Mouse (Mus musculus) midbrain, postnatal 0 days (tissue): ENCODE results near the gene Acd. TPM values are rescaled to one million over a fixed set of nuclear protein-coding genes. Genes with fewer than 3 reads are reported as not detected.

Source experiments
- ATAC-seq: fragments of 200-750 bp; cut with Nextera tagmentation; 2 replicates; pipeline ENCODE4 v1.8.0; 2017; ENCODE audit warnings: moderate number of reproducible peaks, mild to moderate bottlenecking, moderate TSS enrichment, moderate library complexity; ENCODE audit not compliant: low FRiP score
- DNase-seq: peaks from one replicate; pipeline ENCODE4 v3.0.0-alpha.2; 2015; ENCODE audit warnings: low spot score
- H3K27ac ChIP-seq: fragments of 300-500 bp; sonication (generic); 2 replicates; pipeline ENCODE4 v1.5.1; 2014; ENCODE audit warnings: low read depth, mild to moderate bottlenecking, low read length, mixed read lengths
- H3K27me3 ChIP-seq: fragments of 300-500 bp; sonication (generic); 2 replicates; pipeline ENCODE4 v1.6.1; 2014; ENCODE audit warnings: low read length, control low read depth, mixed read lengths; ENCODE audit not compliant: insufficient read depth
- H3K36me3 ChIP-seq: fragments of 300-500 bp; sonication (generic); 2 replicates; pipeline ENCODE4 v1.6.1; 2014; ENCODE audit warnings: low read length, control low read depth, mixed read lengths; ENCODE audit not compliant: insufficient read depth
- H3K4me1 ChIP-seq: fragments of 300-500 bp; sonication (generic); 2 replicates; pipeline ENCODE4 v1.6.1; 2014; ENCODE audit warnings: mild to moderate bottlenecking, control low read depth, antibody characterized with exemption, low read length, mixed read lengths; ENCODE audit not compliant: insufficient read depth
- H3K4me2 ChIP-seq: fragments of 300-500 bp; sonication (generic); 2 replicates; pipeline ENCODE4 v1.6.1; 2014; ENCODE audit warnings: low read depth, mild to moderate bottlenecking, low read length, mixed read lengths; ENCODE audit not compliant: poor library complexity, severe bottlenecking
- H3K4me3 ChIP-seq: fragments of 300-500 bp; sonication (generic); 2 replicates; pipeline ENCODE4 v1.5.1; 2014; ENCODE audit warnings: low read depth, mild to moderate bottlenecking, low read length, moderate library complexity
- H3K9ac ChIP-seq: fragments of 300-500 bp; sonication (generic); replicated peaks from 2 replicates; pipeline ENCODE4 v1.6.1; 2014; ENCODE audit warnings: mild to moderate bottlenecking, low read length, moderate library complexity, mixed read lengths; ENCODE audit not compliant: poor library complexity, severe bottlenecking
- H3K9me3 ChIP-seq: fragments of 300-500 bp; sonication (generic); 2 replicates; pipeline ENCODE4 v1.6.1; 2016; ENCODE audit warnings: low read length, control low read depth
- CTCF ChIP-seq: IDR thresholded peaks from 2 replicates; pipeline ENCODE4 v1.5.1; 2016; ENCODE audit warnings: antibody characterized with exemption, mild to moderate bottlenecking
- WGBS: fragments of 180-500 bp; shearing (Covaris S2); extraction: QIAGEN DNeasy Blood & Tissue Kit; methylation state at CpG from one replicate; pipeline ENCODE4 v1.1.7; 2014; 5-methylcytosine and 5-hydroxymethylcytosine counted together
- polyA plus RNA-seq: library from polyadenylated mRNA; unstranded; fragments of >200 nt; fragmentation: Nextera tagmentation; extraction: Ambion mirVana; gene quantifications from 2 replicates; pipeline ENCODE4 v1.2.1, GENCODE M21; 2015
- total RNA-seq: library from RNA; depleted of rRNA; stranded (reverse); fragments of >200 nt; gene quantifications from 2 replicates; pipeline ENCODE4 v1.2.3, GENCODE M21; 2014

Gene Acd
- total and polyA plus RNA-seq, 2 experiments from 2014 or later, result 32.0 to 84.7 TPM

DNA sequence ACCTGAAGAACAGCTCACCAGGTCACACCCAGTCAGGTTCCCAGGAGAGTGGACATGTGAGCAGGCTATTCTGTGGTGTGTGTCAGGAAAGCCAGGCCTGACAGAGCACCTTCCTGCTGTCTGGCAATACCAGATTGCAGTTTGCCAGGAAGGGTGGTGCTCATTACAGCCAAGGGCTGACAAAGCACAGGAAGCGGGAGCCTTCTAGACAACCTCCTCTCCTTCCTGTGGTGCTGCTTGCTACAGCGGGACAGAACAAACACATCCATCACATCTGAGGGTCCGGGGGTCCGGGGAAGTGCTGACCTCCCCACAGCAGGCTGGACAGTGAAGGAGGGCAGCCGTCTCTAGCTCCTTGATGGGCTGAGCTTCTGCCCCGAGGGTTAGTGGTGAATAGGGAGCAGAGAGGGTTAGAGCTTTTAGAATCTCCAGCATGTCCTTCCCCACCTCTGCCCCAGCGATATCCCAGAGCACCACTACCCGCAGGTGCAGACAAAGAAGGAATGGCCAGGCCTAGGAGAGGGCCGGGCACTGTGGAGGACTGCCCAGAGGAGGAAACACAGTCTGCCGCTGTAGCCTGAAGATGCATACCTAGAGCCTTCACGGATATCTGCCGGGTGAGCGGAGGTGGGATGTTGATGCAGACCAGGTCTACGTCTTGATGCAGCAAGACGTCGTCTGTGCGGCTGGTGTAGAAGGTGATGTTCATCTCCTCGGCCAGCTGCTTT lies 26.7 kb upstream of the Acd start:
- DNase-seq, result no peak
- Histone ChIP-seq H3K27me3 (no peaks in the 10 kb centered on the region), H3K36me3 (peaks cover 33% of the 10 kb centered on the region), H3K4me1 (no peaks in the 10 kb centered on the region), H3K9ac (no peak overlapping the region), H3K9me3 (no peaks in the 10 kb centered on the region), H3K27ac (0 out of 2 replicates have a peak overlapping the region, but pooled peaks have one; percentile 3), H3K4me2 (no peak overlapping the region), H3K4me3 (no peak overlapping the region)
- 90% methylated on average over 18 of the region's 18 CpGs for whole genome bisulfite sequencing
- TF ChIP-seq CTCF, result no peak
- ATAC-seq, result no peak

- Histone ChIP-seq H3K27ac (no peak overlapping the region), H3K4me2 (no peak overlapping the region), H3K4me1 (no peaks in the 10 kb centered on the region), H3K9me3 (no peaks in the 10 kb centered on the region), H3K27me3 (no peaks in the 10 kb centered on the region), H3K4me3 (no peak overlapping the region), H3K9ac (no peak overlapping the region), H3K36me3 (peaks cover 30% of the 10 kb centered on the region)
- TF ChIP-seq CTCF, result no peak
- DNase-seq (no peak), ATAC-seq (no peak)
- 87% methylated on average over 5 of the region's 5 CpGs for WGBS
Measured at GRCm38 (mm10) chr8:105725726-105726125, 24.8 kb upstream of the Acd start.

DNA sequence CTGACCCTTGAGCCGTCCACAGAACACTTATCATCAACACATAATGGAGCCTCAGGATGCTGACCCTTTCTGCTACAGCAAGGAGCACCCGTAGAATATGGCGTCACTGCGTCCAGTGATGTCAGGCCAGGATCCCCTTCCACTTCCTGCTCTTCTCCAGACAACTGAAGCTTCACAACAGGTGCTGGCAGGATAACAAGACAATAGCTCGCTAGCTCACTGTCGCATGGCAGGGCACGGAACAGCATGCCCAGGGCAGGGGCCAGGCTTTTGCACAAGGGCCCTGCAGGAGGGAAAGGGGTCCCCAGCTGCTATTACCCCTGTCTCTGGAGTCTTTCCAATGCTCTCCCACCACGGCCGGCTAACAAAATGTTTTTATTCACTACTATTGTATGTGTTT lies 22.0 kb upstream of the Acd start:
- peaks cover 26% of the 10 kb centered on the region for H3K36me3 ChIP-seq
- DNase-seq, result no peak
- TF ChIP-seq CTCF, result no peak

GRCm38 (mm10) chr8:105719637-105720036 lies 18.7 kb upstream of the Acd start:
- Histone ChIP-seq H3K27me3 (no peaks in the 10 kb centered on the region), H3K4me3 (no peak overlapping the region), H3K36me3 (peaks cover 17% of the 10 kb centered on the region), H3K9me3 (no peaks in the 10 kb centered on the region), H3K4me1 (no peaks in the 10 kb centered on the region), H3K9ac (no peak overlapping the region), H3K27ac (no peak overlapping the region), H3K4me2 (no peak overlapping the region)
- ATAC-seq (no peak), DNase-seq (no peak)
- 91% methylated on average over 4 of the region's 4 CpGs for WGBS
- no peak for TF ChIP-seq CTCF

More for the DNA sequence above, 22.0 kb upstream of the Acd start:
- H3K4me1 ChIP-seq, result no peaks in the 10 kb centered on the region
- H3K27ac ChIP-seq, result no peak overlapping the region
- no peak overlapping the region for H3K4me2 ChIP-seq
- no peak overlapping the region for H3K4me3 ChIP-seq
- H3K27me3 ChIP-seq, result no peaks in the 10 kb centered on the region
- no peak overlapping the region for H3K9ac ChIP-seq
- H3K9me3 ChIP-seq, result no peaks in the 10 kb centered on the region
- ATAC-seq, result no peak
- 94% methylated on average over 9 of the region's 9 CpGs for WGBS

GRCm38 (mm10) chr8:105716302-105716945 lies 15.5 kb upstream of the Acd start:
- Histone ChIP-seq H3K4me3 (no peak overlapping the region), H3K27me3 (no peaks in the 10 kb centered on the region), H3K4me2 (no peak overlapping the region), H3K9ac (no peak overlapping the region), H3K9me3 (no peaks in the 10 kb centered on the region), H3K27ac (no peak overlapping the region), H3K36me3 (peaks cover 10% of the 10 kb centered on the region), H3K4me1 (no peaks in the 10 kb centered on the region)
- DNase-seq (no peak), ATAC-seq (no peak)
- WGBS, result 95% methylated on average over 15 of the region's 15 CpGs
- peak; percentile 29 for TF ChIP-seq CTCF

- Histone ChIP-seq H3K4me3 (no peak overlapping the region), H3K4me1 (no peaks in the 10 kb centered on the region), H3K27ac (no peak overlapping the region), H3K9me3 (no peaks in the 10 kb centered on the region), H3K4me2 (no peak overlapping the region), H3K36me3 (peaks cover 10% of the 10 kb centered on the region), H3K9ac (no peak overlapping the region), H3K27me3 (no peaks in the 10 kb centered on the region)
- DNase-seq, result no peak
- no peak for TF ChIP-seq CTCF
- ATAC-seq, result no peak
- 59% methylated on average over 6 of the region's 6 CpGs for WGBS
Measured at GRCm38 (mm10) chr8:105715042-105715441, 14.1 kb upstream of the Acd start.
